Mouse (Mus musculus) ES-E14 (cell line): ENCODE results near the gene Ripply3.

Experiments
- CHD2 ChIP-seq: IDR thresholded peaks from 2 replicates; pipeline ENCODE4 v1.6.1; 2014; ENCODE audit warnings: mild to moderate bottlenecking, low read depth, low read length, inconsistent platforms
- HCFC1 ChIP-seq: IDR thresholded peaks from 2 replicates; pipeline ENCODE4 v1.6.1; 2012; ENCODE audit warnings: low read length, inconsistent platforms, borderline replicate concordance; ENCODE audit not compliant: insufficient read depth
- MAFK ChIP-seq: IDR thresholded peaks from 2 replicates; pipeline ENCODE4 v1.6.1; 2014; ENCODE audit warnings: mild to moderate bottlenecking, low read depth, low read length, inconsistent platforms; ENCODE audit not compliant: insufficient read depth
- ZC3H11A ChIP-seq: IDR thresholded peaks from 2 replicates; pipeline ENCODE4 v1.6.1; 2012; ENCODE audit warnings: low read depth, mild to moderate bottlenecking, inconsistent platforms, low read length, borderline replicate concordance
- ZNF384 ChIP-seq: IDR thresholded peaks from 2 replicates; pipeline ENCODE4 v1.6.1; 2012; ENCODE audit warnings: low read depth, low read length, inconsistent platforms

DNA sequence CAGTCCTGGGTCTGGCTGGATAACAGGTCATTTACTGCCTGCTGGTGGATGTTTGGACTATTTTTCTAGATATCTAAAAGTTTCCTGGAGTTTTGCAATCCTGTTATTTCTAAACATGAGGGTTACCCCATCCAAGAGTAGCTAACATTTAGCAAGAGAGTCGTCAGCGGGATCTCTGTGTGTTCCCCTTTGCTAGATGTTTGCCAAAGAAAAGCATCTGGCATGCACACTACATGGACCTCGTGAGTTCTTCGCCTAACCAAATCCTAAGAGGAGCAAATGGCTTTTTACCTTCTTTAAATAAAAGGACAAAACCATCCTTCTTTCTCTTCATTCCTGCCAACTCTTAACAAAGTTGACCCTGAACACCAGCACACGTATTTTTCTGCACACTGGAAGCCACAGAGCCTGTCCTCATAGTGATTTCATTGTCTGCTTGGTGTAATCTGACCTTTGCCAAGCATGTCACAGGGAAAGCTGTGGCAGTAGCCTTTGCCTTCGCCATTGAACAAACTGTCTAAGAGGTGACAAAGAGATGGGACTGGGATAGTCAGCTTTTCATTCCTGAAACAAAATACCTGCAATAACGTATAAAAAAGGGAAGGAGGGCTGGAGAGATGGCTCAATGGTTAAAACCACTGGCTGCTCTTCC, 19.0 kb downstream of the Ripply3 start:
- TF ChIP-seq ZNF384: no peak
- TF ChIP-seq CHD2: no peak
- no peak for TF ChIP-seq HCFC1
- TF ChIP-seq MAFK: no peak
- no peak for TF ChIP-seq ZC3H11A
